Mouse (Mus musculus) forebrain, embryonic 14.5 days (tissue): ENCODE measurements around the gene Itpr3. TPM values are rescaled to one million over a fixed set of nuclear protein-coding genes. Genes with fewer than 3 reads are reported as not detected.

ENCODE experiments used
- ATAC-seq: fragments of 200-750 bp; cut with Nextera tagmentation; 2 replicates; pipeline ENCODE4 v1.8.0; 2017; ENCODE audit warnings: mild to moderate bottlenecking, moderate library complexity
- DNase-seq: peaks from one replicate; pipeline ENCODE4 v3.0.0-alpha.2; 2015; ENCODE audit warnings: low spot score
- H3K27ac ChIP-seq: fragments of 300-500 bp; sonication (generic); 2 replicates; pipeline ENCODE4 v1.5.1; 2014; ENCODE audit warnings: low read depth, mild to moderate bottlenecking, control low read depth, low read length, moderate library complexity
- H3K27me3 ChIP-seq: fragments of 300-500 bp; sonication (generic); replicated peaks from 2 replicates; pipeline ENCODE4 v1.6.1; 2014; ENCODE audit warnings: low read length, control low read depth, mixed read lengths; ENCODE audit not compliant: control insufficient read depth, insufficient read depth
- H3K36me3 ChIP-seq: fragments of 300-500 bp; sonication (generic); 2 replicates; pipeline ENCODE4 v1.6.1; 2014; ENCODE audit warnings: low read length, control low read depth; ENCODE audit not compliant: control insufficient read depth, insufficient read depth
- H3K4me1 ChIP-seq: fragments of 300-500 bp; sonication (generic); 2 replicates; pipeline ENCODE4 v1.6.1; 2014; ENCODE audit warnings: antibody characterized with exemption, low read length, control low read depth; ENCODE audit not compliant: control insufficient read depth, insufficient read depth
- H3K4me2 ChIP-seq: fragments of 300-500 bp; sonication (generic); 2 replicates; pipeline ENCODE4 v1.6.1; 2014; ENCODE audit warnings: mild to moderate bottlenecking, control low read depth, low read length
- H3K4me3 ChIP-seq: fragments of 300-500 bp; sonication (generic); 2 replicates; pipeline ENCODE4 v1.5.1; 2014; ENCODE audit warnings: low read depth, low read length, control low read depth
- H3K9ac ChIP-seq: fragments of 300-500 bp; sonication (generic); 2 replicates; pipeline ENCODE4 v1.6.1; 2014; ENCODE audit warnings: mild to moderate bottlenecking, low read length, control low read depth, moderate library complexity
- H3K9me3 ChIP-seq: fragments of 300-500 bp; sonication (generic); replicated peaks from 2 replicates; pipeline ENCODE4 v1.6.1; 2016; ENCODE audit warnings: low read length, control low read depth, mixed read lengths; ENCODE audit not compliant: control insufficient read depth
- WGBS: fragments of 180-500 bp; shearing (Covaris S2); extraction: QIAGEN DNeasy Blood & Tissue Kit; methylation state at CpG from one replicate; pipeline ENCODE4 v1.1.7; 2014; 5-methylcytosine and 5-hydroxymethylcytosine counted together
- polyA plus RNA-seq: library from polyadenylated mRNA; unstranded; fragments of >200 nt; fragmentation: Nextera tagmentation; extraction: Ambion mirVana; gene quantifications from 2 replicates; pipeline ENCODE4 v1.2.1, GENCODE M21; 2014

The Itpr3 gene
- polyA plus RNA-seq, 1 experiment from 2014 or later: 0.61 TPM

DNA sequence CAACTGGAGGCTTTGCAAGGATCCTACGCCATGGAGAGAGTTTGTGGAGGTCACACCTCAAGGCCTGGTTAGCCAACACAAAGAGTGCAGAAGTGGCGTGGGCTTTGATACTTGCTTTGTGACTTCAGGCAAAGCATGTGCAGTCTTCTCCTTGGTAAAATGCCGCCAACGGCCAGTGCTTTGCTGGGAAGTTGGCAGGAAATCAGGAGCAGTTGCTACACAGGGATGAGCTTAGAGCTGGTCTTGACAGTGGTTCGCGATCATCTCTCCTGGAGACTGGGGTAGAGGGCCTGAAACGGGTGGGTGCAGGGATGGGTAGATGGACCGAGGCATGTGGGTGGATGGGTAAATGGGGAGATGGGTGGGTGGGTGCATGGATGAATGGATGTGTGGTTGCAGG lies 15.3 kb downstream of the Itpr3 start:
- Histone ChIP-seq H3K4me1 (peaks cover 2% of the 10 kb centered on the region; the same call in 1 of the 2 replicates), H3K9ac (no peak overlapping the region), H3K9me3 (no peaks in the 10 kb centered on the region), H3K4me2 (no peak overlapping the region), H3K27me3 (no peaks in the 10 kb centered on the region), H3K27ac (no peak overlapping the region), H3K4me3 (no peak overlapping the region), H3K36me3 (no peaks in the 10 kb centered on the region)
- no peak for DNase-seq
- 90% methylated on average over 8 of the region's 8 CpGs for WGBS
- no peak for ATAC-seq

- Histone ChIP-seq H3K9me3 (0 out of 2 replicates have a peak, but pooled peaks cover 3% of the 10 kb centered on the region), H3K27ac (no peak overlapping the region)
- WGBS: 73% methylated on average over 5 of the region's 5 CpGs
Observed at GRCm38 (mm10) chr17:27073126-27073525, 16.0 kb downstream of the Itpr3 start.

DNA sequence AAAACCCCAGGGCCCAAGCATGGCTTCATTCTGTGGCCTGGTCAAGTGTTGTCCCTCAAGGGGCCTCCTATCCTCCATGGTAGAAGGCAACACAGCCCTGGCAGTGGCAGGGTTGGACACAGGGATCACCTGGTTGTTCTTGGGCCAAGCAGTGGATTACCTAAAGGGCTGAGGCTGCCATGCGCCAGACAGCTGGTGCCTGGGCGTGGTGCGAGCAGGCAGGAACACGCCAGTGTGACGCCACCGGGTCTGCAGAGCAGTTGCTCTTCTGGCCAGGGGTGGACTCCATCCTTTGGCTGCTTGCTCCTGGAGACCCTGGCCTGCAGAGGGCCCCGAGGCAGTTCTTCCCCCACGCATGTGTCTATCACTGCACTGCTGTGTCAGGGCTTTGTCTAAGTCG lies 16.7 kb downstream of the Itpr3 start:
- 0 out of 2 replicates have a peak, but pooled peaks cover 3% of the 10 kb centered on the region for H3K9me3 ChIP-seq
- H3K27me3 ChIP-seq: no peaks in the 10 kb centered on the region
- ATAC-seq: no peak
- H3K9ac ChIP-seq: no peak overlapping the region
- no peak for DNase-seq
- 72% methylated on average over 9 of the region's 9 CpGs for WGBS
- no peak overlapping the region for H3K27ac ChIP-seq
- no peaks in the 10 kb centered on the region for H3K36me3 ChIP-seq
- H3K4me2 ChIP-seq: no peak overlapping the region
- no peak overlapping the region for H3K4me3 ChIP-seq
- peaks cover 2% of the 10 kb centered on the region; the same call in 1 of the 2 replicates for H3K4me1 ChIP-seq

More at GRCm38 (mm10) chr17:27073126-27073525, 16.0 kb downstream of the Itpr3 start:
- Histone ChIP-seq H3K27me3 (no peaks in the 10 kb centered on the region), H3K36me3 (no peaks in the 10 kb centered on the region), H3K4me1 (peaks cover 2% of the 10 kb centered on the region; the same call in 1 of the 2 replicates), H3K4me2 (no peak overlapping the region), H3K4me3 (no peak overlapping the region), H3K9ac (no peak overlapping the region)
- DNase-seq (no peak), ATAC-seq (no peak)

DNA sequence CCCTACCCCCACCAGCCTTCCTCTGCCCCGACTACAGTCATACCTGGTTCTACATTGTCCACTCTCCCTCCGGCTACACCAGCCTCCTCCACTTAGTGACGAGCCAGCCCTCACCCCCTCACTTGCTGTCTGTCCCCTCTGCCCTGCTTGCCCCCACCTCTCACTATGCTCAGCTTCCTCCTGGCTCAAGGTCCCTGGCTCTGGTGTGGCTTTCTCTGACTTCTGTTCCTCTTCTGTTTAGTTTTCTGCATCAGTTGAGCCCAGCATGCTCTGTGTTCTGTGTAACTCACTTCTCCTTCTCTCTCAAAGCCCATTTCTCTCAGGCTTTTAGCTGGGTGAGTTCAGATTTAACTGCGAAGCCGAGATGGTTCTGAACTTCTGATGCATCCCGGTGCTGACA lies 17.1 kb downstream of the Itpr3 start:
- no peak overlapping the region for H3K4me3 ChIP-seq
- no peak overlapping the region for H3K9ac ChIP-seq
- H3K36me3 ChIP-seq: no peaks in the 10 kb centered on the region
- H3K9me3 ChIP-seq: 0 out of 2 replicates have a peak, but pooled peaks cover 3% of the 10 kb centered on the region
- no peak for ATAC-seq
- no peak overlapping the region for H3K27ac ChIP-seq
- 88% methylated on average over 6 of the region's 6 CpGs for WGBS
- no peak overlapping the region for H3K4me2 ChIP-seq
- peaks cover 2% of the 10 kb centered on the region; the same call in 1 of the 2 replicates for H3K4me1 ChIP-seq
- DNase-seq: no peak
- H3K27me3 ChIP-seq: no peaks in the 10 kb centered on the region

DNA sequence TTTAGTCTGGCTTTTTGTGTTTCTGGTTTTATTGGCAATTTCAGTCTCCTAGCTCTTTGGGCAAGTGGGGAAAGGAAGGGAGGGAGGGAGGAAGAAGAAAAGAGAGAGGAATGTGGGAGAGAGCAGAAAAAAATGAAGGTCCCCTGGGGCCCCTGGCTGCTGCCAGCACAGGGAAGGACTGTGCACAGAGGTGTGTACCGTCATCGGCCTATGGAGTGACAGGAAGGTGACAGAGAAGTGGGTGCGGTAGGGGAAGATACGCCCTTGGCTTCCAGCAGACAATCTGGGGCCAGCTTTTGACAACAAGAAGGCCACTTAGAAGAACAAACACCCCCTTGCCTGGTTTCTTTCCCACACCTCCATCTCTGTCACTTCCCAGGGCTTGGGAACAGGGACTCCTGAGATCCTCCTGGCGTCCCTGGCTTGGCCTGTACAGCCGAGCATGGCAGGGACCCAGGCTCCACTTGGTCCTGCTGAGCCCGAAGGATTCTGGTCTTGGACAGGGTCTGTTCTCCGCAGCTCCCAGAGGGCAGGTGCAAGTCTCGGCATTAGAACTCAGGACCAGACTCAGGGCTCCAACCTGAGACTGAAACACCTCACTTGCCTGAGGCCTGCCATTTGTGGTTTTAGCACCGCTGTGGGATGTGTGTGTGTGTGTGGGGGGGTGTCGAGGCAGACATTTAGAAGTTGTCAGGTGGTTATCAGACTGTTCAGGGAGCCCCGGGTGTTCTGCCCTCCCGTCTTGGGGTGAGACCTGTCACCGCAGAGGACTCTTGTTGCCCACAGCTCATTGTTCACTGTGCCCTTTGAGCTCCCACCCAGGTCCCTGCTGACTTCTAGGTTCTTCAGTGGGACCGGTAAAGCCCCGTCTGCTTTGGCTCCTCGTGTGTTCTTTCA lies 18.0 kb downstream of the Itpr3 start:
- H3K4me3 ChIP-seq: no peak overlapping the region
- DNase-seq (no peak), ATAC-seq (no peak)
- H3K4me2 ChIP-seq: no peak overlapping the region
- 83% methylated on average over 17 of the region's 17 CpGs for WGBS
- 0 out of 2 replicates have a peak, but pooled peaks cover 3% of the 10 kb centered on the region for H3K9me3 ChIP-seq
- H3K4me1 ChIP-seq: no peaks in the 10 kb centered on the region
- no peaks in the 10 kb centered on the region for H3K27me3 ChIP-seq
- no peak overlapping the region for H3K27ac ChIP-seq
- no peak overlapping the region for H3K9ac ChIP-seq
- no peaks in the 10 kb centered on the region for H3K36me3 ChIP-seq

DNA sequence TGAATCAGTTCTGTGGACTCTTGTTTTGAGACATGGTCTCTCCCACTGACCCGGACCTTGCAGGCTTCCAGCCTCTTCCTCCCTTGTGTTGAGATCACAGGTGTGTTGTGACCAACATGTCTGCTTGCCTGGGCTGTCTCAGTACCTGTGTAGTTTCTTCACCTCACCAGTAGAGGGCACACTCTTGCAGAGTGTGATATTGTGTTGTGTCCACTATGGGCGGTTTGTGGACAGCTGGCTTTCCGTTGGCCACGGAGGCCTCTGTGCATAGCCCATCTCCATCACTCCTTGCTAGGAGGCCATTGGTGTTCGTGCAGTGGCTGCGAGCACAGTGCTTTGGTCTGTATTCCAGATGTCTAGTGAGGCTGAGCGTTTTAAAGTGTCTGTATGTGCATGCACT lies 20.0 kb downstream of the Itpr3 start:
- H3K4me1 ChIP-seq: no peaks in the 10 kb centered on the region
- DNase-seq (no peak), ATAC-seq (no peak)
- H3K4me2 ChIP-seq: no peak overlapping the region
- H3K27me3 ChIP-seq: no peaks in the 10 kb centered on the region
- 96% methylated on average over 7 of the region's 7 CpGs for WGBS
- H3K27ac ChIP-seq: no peak overlapping the region
- no peaks in the 10 kb centered on the region for H3K36me3 ChIP-seq
- H3K9me3 ChIP-seq: 0 out of 2 replicates have a peak, but pooled peaks cover 3% of the 10 kb centered on the region
- H3K4me3 ChIP-seq: no peak overlapping the region
- no peak overlapping the region for H3K9ac ChIP-seq

DNA sequence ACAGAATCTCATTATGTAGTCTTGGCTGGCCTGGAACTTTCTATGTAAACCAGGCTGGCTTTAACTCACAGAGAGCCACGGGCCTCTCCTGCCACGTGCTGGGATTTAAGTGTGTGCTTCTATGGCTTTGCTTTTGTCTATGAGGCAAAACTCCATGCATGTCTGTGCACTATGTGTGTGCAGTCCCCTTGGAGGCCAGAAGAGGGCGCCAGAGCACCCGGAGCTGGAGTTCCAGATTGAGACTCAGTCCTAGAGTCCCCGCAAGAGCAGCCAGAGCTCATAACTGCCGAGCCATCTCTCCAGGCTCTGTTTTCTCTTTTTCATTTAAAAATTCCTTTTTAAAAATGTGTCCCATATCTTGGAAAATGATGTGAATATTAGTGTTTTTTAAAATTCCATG lies 20.8 kb downstream of the Itpr3 start:
- H3K4me3 ChIP-seq: no peak overlapping the region
- no peaks in the 10 kb centered on the region for H3K36me3 ChIP-seq
- ATAC-seq (no peak), DNase-seq (no peak)
- 0 out of 2 replicates have a peak, but pooled peaks cover 3% of the 10 kb centered on the region for H3K9me3 ChIP-seq
- no peak overlapping the region for H3K27ac ChIP-seq
- H3K4me1 ChIP-seq: no peaks in the 10 kb centered on the region
- H3K9ac ChIP-seq: no peak overlapping the region
- WGBS: 78% methylated on average over 6 of the region's 6 CpGs
- no peak overlapping the region for H3K4me2 ChIP-seq
- no peaks in the 10 kb centered on the region for H3K27me3 ChIP-seq

DNA sequence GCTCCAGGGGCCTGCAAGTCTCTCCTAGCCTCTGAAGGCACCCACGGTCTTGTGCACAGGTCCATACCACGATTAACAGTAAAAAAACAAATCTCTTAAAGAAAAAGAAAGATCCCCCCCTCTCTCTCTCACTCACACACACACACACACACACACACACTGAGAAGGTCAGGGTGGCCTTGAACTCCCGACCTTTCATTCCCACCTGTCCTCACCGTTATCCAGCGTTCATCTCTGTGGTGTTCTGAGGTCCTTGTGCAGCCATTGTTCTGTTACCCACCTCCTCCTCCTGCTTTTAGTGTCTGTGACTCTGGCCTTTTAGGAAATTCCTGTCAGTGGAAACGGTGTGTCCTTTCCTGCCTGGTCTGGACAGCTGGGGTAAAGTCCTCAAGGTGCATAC lies 21.4 kb downstream of the Itpr3 start:
- Histone ChIP-seq H3K4me2 (no peak overlapping the region), H3K9me3 (0 out of 2 replicates have a peak, but pooled peaks cover 3% of the 10 kb centered on the region), H3K36me3 (no peaks in the 10 kb centered on the region), H3K9ac (no peak overlapping the region), H3K4me1 (no peaks in the 10 kb centered on the region), H3K27me3 (no peaks in the 10 kb centered on the region), H3K27ac (no peak overlapping the region), H3K4me3 (no peak overlapping the region)
- no peak for DNase-seq
- no peak for ATAC-seq
- 86% methylated on average over 6 of the region's 6 CpGs for WGBS

DNA sequence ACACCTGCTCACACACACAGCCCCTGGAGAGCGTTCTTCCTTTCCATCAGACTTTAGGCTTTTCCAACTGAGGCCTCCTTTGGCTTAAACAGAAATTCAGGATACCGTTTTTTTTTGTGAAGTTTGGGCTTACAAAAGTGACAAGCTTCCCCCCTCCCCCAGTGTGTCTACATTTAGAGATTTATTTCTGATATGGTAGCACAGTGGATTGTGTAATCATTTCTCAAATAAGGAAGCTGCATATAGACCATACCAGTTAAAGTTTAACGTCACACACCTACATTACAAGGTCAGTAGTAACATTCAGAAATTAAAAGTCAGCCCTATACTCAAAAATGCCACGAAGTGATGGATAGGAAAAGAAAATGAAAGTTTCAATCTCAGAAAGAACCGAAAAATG lies 24.8 kb downstream of the Itpr3 start:
- 84% methylated on average over 5 of the region's 5 CpGs for WGBS
- DNase-seq (no peak), ATAC-seq (no peak)
- Histone ChIP-seq H3K4me2 (no peak overlapping the region), H3K27me3 (no peaks in the 10 kb centered on the region), H3K9ac (no peak overlapping the region), H3K9me3 (0 out of 2 replicates have a peak, but pooled peaks cover 3% of the 10 kb centered on the region), H3K4me3 (no peak overlapping the region), H3K36me3 (no peaks in the 10 kb centered on the region), H3K4me1 (no peaks in the 10 kb centered on the region), H3K27ac (no peak overlapping the region)
